Mouse (Mus musculus) bone marrow macrophage, adult 2 months (primary cell): ENCODE measurements around the gene Mlxipl.

Experiments used
- CTCF ChIP-seq: IDR thresholded peaks from 2 replicates; pipeline ENCODE4 v1.5.1; 2012; ENCODE audit warnings: low read depth, mild to moderate bottlenecking, low read length, moderate library complexity
- POLR2A ChIP-seq: IDR thresholded peaks from 2 replicates; pipeline ENCODE4 v1.6.1; 2012; ENCODE audit warnings: mild to moderate bottlenecking, low read depth, low read length, borderline replicate concordance

DNA sequence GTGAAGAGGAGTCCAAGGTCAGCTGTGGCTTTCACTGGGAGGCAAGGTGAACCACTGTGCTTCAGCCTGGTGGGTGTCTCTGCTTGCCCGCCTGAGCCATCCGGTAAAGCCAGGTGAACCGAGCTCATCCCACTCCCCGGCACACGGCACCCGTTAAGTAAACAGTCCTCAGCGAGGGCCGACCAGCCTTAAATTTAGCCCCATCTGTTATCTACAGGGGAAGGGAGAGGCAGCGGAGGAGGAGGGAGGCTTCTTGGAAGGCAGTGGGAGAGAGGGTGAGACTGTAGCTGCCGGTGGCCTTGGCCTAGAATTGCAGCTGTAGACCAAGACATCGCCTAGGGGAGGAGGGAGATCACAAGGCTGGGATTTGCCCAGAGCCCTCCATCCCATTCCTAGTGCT is 48.9 kb upstream of the Mlxipl start:
- no peak for TF ChIP-seq CTCF
- no peak for TF ChIP-seq POLR2A
